Mouse (Mus musculus) layer of hippocampus, adult 9-11 months (tissue): ENCODE measurements at regions not wholly inside any gene's neighbourhood (a gene's known extent, or its start where the extent isn't known, plus 50 kb on each side); places are given as distances from the start of the nearest gene placed in this dataset.
A peak's percentile ranks its signal among the peaks of the same experiment; 100 is the strongest.

Experiments used
- DNase-seq: peaks from one replicate; pipeline ENCODE4 v3.0.0; 2022

GRCm38 (mm10) chr1:99369776-99370175 lies 402.8 kb upstream of the Cntnap5b start:
- peak; percentile 23 for DNase-seq

- DNase-seq, result peak; percentile 9
These were observed 402.1 kb upstream of the Cntnap5b start for GRCm38 (mm10) chr1:99370346-99370940.

DNA sequence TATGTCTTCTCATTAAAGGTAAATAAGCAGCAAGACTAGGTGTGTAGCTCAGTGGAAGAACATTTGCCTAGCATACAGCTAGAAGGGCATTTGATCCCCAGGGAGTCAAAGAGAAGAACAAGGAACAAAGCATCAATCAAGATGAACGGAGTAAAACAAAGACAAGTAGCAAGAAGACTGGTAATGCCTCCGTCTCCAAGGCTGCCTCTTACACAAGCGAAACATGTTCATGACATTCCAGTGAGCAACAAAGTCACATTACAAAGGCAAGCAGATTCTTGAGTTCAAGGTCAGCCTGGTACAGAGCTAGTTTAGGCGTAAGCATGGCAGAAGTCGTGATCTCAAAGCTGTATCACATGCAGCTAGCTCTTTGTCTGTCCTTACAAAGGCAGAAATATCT lies 376.8 kb upstream of the Cntnap5b start:
- no peak for DNase-seq
